Mouse (Mus musculus): ENCODE results near the gene Eipr1. TPM values are rescaled to one million over a fixed set of nuclear protein-coding genes. Genes with fewer than 3 reads are reported as not detected.

The Eipr1 gene
- total RNA-seq (2012; rRNA removed) (35.4 and 36.2 TPM in 2 replicates), total RNA-seq (2014; rRNA removed) (32.4 and 34.4 TPM in 2 replicates), polyA plus RNA-seq (2012; ENCODE audit: insufficient read length, low read depth) (33.3 and 38.6 TPM in 2 replicates)

- TF ChIP-seq POLR2AphosphoS2 (IDR thresholded peaks at IDR 0.05; ENCODE audit: low read depth, low read length), result no peak
- peak; percentile 52; the same call in 1 of the 2 replicates for TF ChIP-seq TCF12 (IDR thresholded peaks at IDR 0.05; ENCODE audit: low read depth, low read length)
- TF ChIP-seq GABPA (IDR thresholded peaks at IDR 0.05; ENCODE audit: insufficient replicate concordance, low read depth, low read length), result no peak
- no peak for TF ChIP-seq MAZ (IDR thresholded peaks at IDR 0.05; ENCODE audit: low read depth, low read length)
- peak; percentile 51 for TF ChIP-seq IRF4 (IDR thresholded peaks at IDR 0.05; ENCODE audit: low read depth, low read length)
- TF ChIP-seq NRF1 (IDR thresholded peaks at IDR 0.05; ENCODE audit: low read depth, low read length), result peak; percentile 83
- TF ChIP-seq KAT2A (IDR thresholded peaks at IDR 0.05; ENCODE audit: insufficient replicate concordance, low read length), result 0 out of 2 replicates have a peak, but pooled peaks have one; percentile 32
- peak; percentile 99 for TF ChIP-seq SIN3A (IDR thresholded peaks at IDR 0.05; ENCODE audit: low read length)
- TF ChIP-seq RAD21 (IDR thresholded peaks at IDR 0.05; ENCODE audit: low read depth, low read length), result no peak; the same call in 1 of the 2 replicates
- TF ChIP-seq CTCF (conservative IDR thresholded peaks at IDR 0.05 in 1 of 2, IDR thresholded peaks at IDR 0.05 in 1 of 2; ENCODE audit: low read depth in 2 of 2, low read length in 2 of 2), result peak in 1 of 2 experiments; percentile 6; a peak in 1 of 4 replicates
- peak; percentile 96 for TF ChIP-seq ELF1 (IDR thresholded peaks at IDR 0.05; ENCODE audit: low read depth, low read length)
- TF ChIP-seq TBP (conservative IDR thresholded peaks at IDR 0.05; ENCODE audit: low read depth, low read length), result 0 out of 2 replicates have a peak, but pooled peaks have one; percentile 15
- peak; percentile 75 for TF ChIP-seq POLR2A (IDR thresholded peaks at IDR 0.05; ENCODE audit: low read depth, low read length)
- peak; percentile 80 for TF ChIP-seq HCFC1 (IDR thresholded peaks at IDR 0.05; ENCODE audit: low read depth, low read length)
- peak; percentile 71 for TF ChIP-seq NELFE (IDR thresholded peaks at IDR 0.05; ENCODE audit: low read depth, low read length)
- peak; percentile 86; the same call in 1 of the 2 replicates for TF ChIP-seq MXI1 (IDR thresholded peaks at IDR 0.05; ENCODE audit: low read depth, low read length)
- TF ChIP-seq ZMIZ1 (IDR thresholded peaks at IDR 0.05; ENCODE audit: low read depth, low read length), result peak; percentile 44; the same call in 1 of the 2 replicates
- TF ChIP-seq E2F4 (IDR thresholded peaks at IDR 0.05; ENCODE audit: insufficient replicate concordance, low read depth, low read length), result no peak
- Histone ChIP-seq H3K36me3 (replicated peaks in 1 of 2; ENCODE audit: control insufficient read depth in 1 of 2, insufficient read depth in 1 of 2, low read length in 1 of 2) (peaks cover 6 to 28% of the 10 kb centered on the region in 2 experiments), H3K4me3 (replicated peaks in 1 of 3; ENCODE audit: low read depth in 2 of 3, low read length in 2 of 3, poor library complexity in 1 of 3) (peak within 1 kb of the TSS; percentile 69 to 93 (median 79)), H3K4me1 (ENCODE audit: control insufficient read depth in 1 of 2, insufficient read depth in 2 of 2) (peaks cover 15 to 37% of the 10 kb centered on the region in 2 experiments), H3K9ac (ENCODE audit: insufficient read depth, low read depth) (peak within 1 kb of the TSS; percentile 81), H3K9me3 (replicated peaks; ENCODE audit: low read length) (no peaks in the 10 kb centered on the region), H3K79me2 (replicated peaks; ENCODE audit: control insufficient read depth, extremely low read depth, insufficient read depth, poor library complexity, severe bottlenecking) (peaks cover 29% of the 10 kb centered on the region), H3K4me2 (ENCODE audit: insufficient read depth, low read depth, poor library complexity, severe bottlenecking) (peak within 1 kb of the TSS; percentile 91), H3K27ac (ENCODE audit: insufficient read depth, low read depth) (peak within 1 kb of the TSS; percentile 5), H3K27me3 (replicated peaks) (no peaks in the 10 kb centered on the region)
- in situ Hi-C loops (cut with MboI; ENCODE audit: low pct_ligation_motif_present, low pct_unique_long_range_greater_than_20kb, low sequenced_read_pairs), result no loop called here
- dilution Hi-C loops (cut with MboI; ENCODE audit: extremely low pct_ligation_motif_present, extremely low pct_unique_long_range_greater_than_20kb, low sequenced_read_pairs), result no loop called here
- DNase-seq (ENCODE audit: extremely low read depth), result peak; percentile 98
These were observed at the start of gene Eipr1 for GRCm38 (mm10) chr12:28751508-28752263. TSS of gene Eipr1 (plus strand) at chr12:28751803.

- no peak for DNase-seq (ENCODE audit: extremely low read depth)
- H3K4me1 ChIP-seq (ENCODE audit: control insufficient read depth in 1 of 2, insufficient read depth in 2 of 2), result peaks cover 8 to 59% of the 10 kb centered on the region in 2 experiments
- H3K9me3 ChIP-seq (replicated peaks; ENCODE audit: low read length), result no peaks in the 10 kb centered on the region
- TF ChIP-seq MAFK (IDR thresholded peaks at IDR 0.05; ENCODE audit: insufficient replicate concordance, low read length), result no peak
- H3K27ac ChIP-seq (ENCODE audit: insufficient read depth, low read depth), result no peak overlapping the region
- no peak overlapping the region for H3K9ac ChIP-seq (ENCODE audit: insufficient read depth, low read depth)
- H3K79me2 ChIP-seq (replicated peaks; ENCODE audit: control insufficient read depth, extremely low read depth, insufficient read depth, poor library complexity, severe bottlenecking), result no peaks in the 10 kb centered on the region
- in situ Hi-C loops (cut with MboI; ENCODE audit: low pct_ligation_motif_present, low pct_unique_long_range_greater_than_20kb, low sequenced_read_pairs) (no loop called here), dilution Hi-C loops (cut with MboI; ENCODE audit: extremely low pct_ligation_motif_present, extremely low pct_unique_long_range_greater_than_20kb, low sequenced_read_pairs) (no loop called here)
- peaks cover 19 to 76% of the 10 kb centered on the region in 2 experiments for H3K36me3 ChIP-seq (replicated peaks in 1 of 2; ENCODE audit: control insufficient read depth in 1 of 2, insufficient read depth in 1 of 2, low read length in 1 of 2)
- H3K27me3 ChIP-seq (replicated peaks), result no peaks in the 10 kb centered on the region
- peak overlapping the region in 1 of 3 experiments; percentile 39 for H3K4me3 ChIP-seq (replicated peaks in 1 of 3; ENCODE audit: low read depth in 2 of 3, low read length in 2 of 3, poor library complexity in 1 of 3)
- H3K4me2 ChIP-seq (ENCODE audit: insufficient read depth, low read depth, poor library complexity, severe bottlenecking), result no peak overlapping the region
These were observed 47.2 kb upstream of the Eipr1 start for GRCm38 (mm10) chr12:28704381-28704780.

All from CH12.LX (cell line).